Mouse (Mus musculus) myocyte (in vitro differentiated cells): ENCODE results near the gene Rps10.

Experiments used
- CEBPB ChIP-seq: IDR thresholded peaks from 2 replicates; pipeline ENCODE4 v1.6.1; 2011; ENCODE audit warnings: mild to moderate bottlenecking, moderate library complexity; ENCODE audit not compliant: poor library complexity, insufficient read depth, severe bottlenecking
- E2F4 ChIP-seq: IDR thresholded peaks from one replicate; pipeline ENCODE4 v1.6.1; 2011; ENCODE audit warnings: mild to moderate bottlenecking, control low read depth, moderate library complexity; ENCODE audit not compliant: insufficient read depth
- MAX ChIP-seq: IDR thresholded peaks from one replicate; pipeline ENCODE4 v1.6.1; 2011; ENCODE audit warnings: low read depth, mild to moderate bottlenecking, control low read depth
- MYOG ChIP-seq, 3 experiments: IDR thresholded peaks; one replicate each; pipeline ENCODE4 v1.6.1; 2011; ENCODE audit warnings: control low read depth in 2 of 3, low read depth in 2 of 3, mild to moderate bottlenecking in 2 of 3; ENCODE audit not compliant: insufficient read length in 2 of 3, control insufficient read depth in 1 of 3, insufficient read depth in 1 of 3
- POLR2A ChIP-seq: IDR thresholded peaks from one replicate; pipeline ENCODE4 v1.6.1; 2011; ENCODE audit warnings: low read depth, mild to moderate bottlenecking, control low read depth, moderate library complexity; ENCODE audit not compliant: insufficient read length
- POLR2AphosphoS2 ChIP-seq: IDR thresholded peaks from one replicate; pipeline ENCODE4 v1.6.1; 2011; ENCODE audit warnings: low read depth, control low read depth; ENCODE audit not compliant: insufficient read length
- SRF ChIP-seq: IDR thresholded peaks from one replicate; pipeline ENCODE4 v1.6.1; 2011; ENCODE audit warnings: low read depth; ENCODE audit not compliant: control insufficient read depth, insufficient read length
- TCF12 ChIP-seq: IDR thresholded peaks from one replicate; pipeline ENCODE4 v1.6.1; 2011; ENCODE audit warnings: mild to moderate bottlenecking, control low read depth; ENCODE audit not compliant: poor library complexity, insufficient read depth, severe bottlenecking
- USF1 ChIP-seq: IDR thresholded peaks from one replicate; pipeline ENCODE4 v1.6.1; 2011; ENCODE audit warnings: low read depth, mild to moderate bottlenecking, control low read depth, moderate library complexity

DNA sequence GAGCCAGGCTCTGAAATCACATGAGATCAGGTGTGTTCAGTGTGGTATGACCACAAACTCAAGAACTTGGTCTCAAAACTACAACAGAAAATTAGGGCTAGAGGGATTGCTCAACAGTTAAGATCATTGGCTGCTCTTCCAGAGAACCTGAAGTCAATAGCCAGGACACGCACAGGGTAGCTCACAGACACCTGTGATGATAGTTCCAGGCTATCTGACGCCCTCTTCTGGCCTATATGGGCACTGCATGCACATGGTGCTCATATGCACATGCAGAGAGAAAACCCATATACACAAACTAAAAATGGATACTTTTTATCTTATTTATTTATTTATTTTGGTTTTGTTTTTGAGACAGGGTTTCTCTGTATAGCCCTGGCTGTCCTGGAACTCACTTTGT is 8.1 kb upstream of the Rps10 start:
- no peak for TF ChIP-seq POLR2A
- no peak for TF ChIP-seq TCF12
- TF ChIP-seq CEBPB: no peak
- no peak for TF ChIP-seq MAX
- no peak for TF ChIP-seq POLR2AphosphoS2
- TF ChIP-seq E2F4: no peak
- TF ChIP-seq MYOG (IDR thresholded peaks at IDR 0.05; ENCODE audit: control insufficient read depth in 1 of 3, insufficient read depth in 1 of 3, insufficient read length in 2 of 3, low read depth in 2 of 3): no peak
- no peak for TF ChIP-seq USF1
- TF ChIP-seq SRF: no peak
